11 mouse cellular contexts compared by ENCODE assay signal in the genomic region with DNA sequence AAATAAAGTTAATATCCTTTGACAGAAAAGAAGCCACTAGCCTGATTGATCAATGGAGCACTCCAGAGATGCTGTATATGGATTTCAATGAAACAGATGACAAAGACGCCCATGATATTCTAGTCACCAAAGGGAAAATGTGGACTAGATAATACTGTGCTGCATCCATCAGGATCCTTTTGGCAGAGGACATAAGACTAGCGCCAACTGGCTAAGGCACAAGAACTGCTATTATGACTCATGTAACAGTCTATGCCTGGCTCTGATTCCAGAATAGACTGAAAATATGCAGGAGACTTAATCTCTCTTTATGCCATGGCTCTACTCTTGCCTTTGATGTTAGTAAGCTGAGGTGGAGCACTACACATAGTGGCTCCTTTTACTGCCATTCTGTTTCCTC.
DNase-seq lines count a peak whose midpoint lies in the region; ATAC-seq and TF ChIP-seq lines count a peak whose summit lies in the region.
"Had no signal": no experiment of that assay in that cellular context is flagged by ENCODE, and none has a peak within 500 bp of the region (broad histone marks: within the 10 kb centered on the region; RNA-seq: fewer than 3 reads in every experiment).

No protein-coding gene starts in this region.

- no peaks in the 10 kb centered on the region for H3K27me3 ChIP-seq in forebrain, embryonic 14.5 days (replicated peaks; ENCODE audit: control insufficient read depth, insufficient read depth, low read length)
- no peaks in the 10 kb centered on the region for H3K27me3 ChIP-seq in forebrain, embryonic 11.5 days (ENCODE audit: control insufficient read depth, insufficient read depth, low read length)
- H3K27me3 ChIP-seq in liver, postnatal 0 days (ENCODE audit: insufficient read depth, low read length) = no peaks in the 10 kb centered on the region
- H3K27me3 ChIP-seq: hindbrain, embryonic 15.5 days; limb, embryonic 15.5 days had no signal

- no peak for TF ChIP-seq EP300 in liver, postnatal 0 days (IDR thresholded peaks at IDR 0.05; ENCODE audit: low read depth)

- H3K4me2 ChIP-seq in forebrain, embryonic 14.5 days (ENCODE audit: low read length) = no peak overlapping the region
- H3K4me2 ChIP-seq in forebrain, embryonic 11.5 days (ENCODE audit: low read depth, low read length, severe bottlenecking) = no peak overlapping the region
- H3K4me2 ChIP-seq in liver, postnatal 0 days (ENCODE audit: low read depth, low read length) = no peak overlapping the region
- H3K4me2 ChIP-seq: hindbrain, embryonic 15.5 days; limb, embryonic 15.5 days had no signal

- no peaks in the 10 kb centered on the region for H3K36me3 ChIP-seq in forebrain, embryonic 14.5 days (ENCODE audit: control insufficient read depth, insufficient read depth, low read length)
- H3K36me3 ChIP-seq in forebrain, embryonic 11.5 days (ENCODE audit: control insufficient read depth, insufficient read depth, low read length) = no peaks in the 10 kb centered on the region
- H3K36me3 ChIP-seq in liver, postnatal 0 days (replicated peaks; ENCODE audit: insufficient read depth, low read length) = no peaks in the 10 kb centered on the region
- H3K36me3 ChIP-seq: hindbrain, embryonic 15.5 days; limb, embryonic 15.5 days; midbrain, embryonic 10.5 days had no signal

- H3K9me3 ChIP-seq in forebrain, embryonic 14.5 days (replicated peaks; ENCODE audit: control insufficient read depth, low read length) = no peaks in the 10 kb centered on the region
- H3K9me3 ChIP-seq in forebrain, embryonic 11.5 days (ENCODE audit: control insufficient read depth, low read length) = no peaks in the 10 kb centered on the region
- H3K9me3 ChIP-seq in liver, postnatal 0 days (ENCODE audit: low read length) = no peaks in the 10 kb centered on the region
- H3K9me3 ChIP-seq: hindbrain, embryonic 15.5 days; limb, embryonic 15.5 days; midbrain, embryonic 10.5 days had no signal

- WGBS in forebrain, embryonic 14.5 days = 90% methylated on average over 2 of the region's 2 CpGs
- 93% methylated on average over 2 of the region's 2 CpGs for WGBS in forebrain, embryonic 11.5 days
- WGBS in liver, postnatal 0 days (ENCODE audit: insufficient replicate concordance) = 81% methylated on average over 2 of the region's 2 CpGs

- ATAC-seq in forebrain, embryonic 14.5 days = no peak
- no peak for ATAC-seq in forebrain, embryonic 11.5 days (replicated peaks; ENCODE audit: low FRiP score)
- ATAC-seq in liver, postnatal 0 days = no peak

- TF ChIP-seq CTCF in liver, postnatal 0 days (IDR thresholded peaks at IDR 0.05; ENCODE audit: low read depth) = no peak

- H3K4me3 ChIP-seq in forebrain, embryonic 14.5 days (ENCODE audit: low read depth, low read length) = no peak overlapping the region
- H3K4me3 ChIP-seq in forebrain, embryonic 11.5 days (ENCODE audit: low read depth, low read length) = no peak overlapping the region
- no peak overlapping the region for H3K4me3 ChIP-seq in liver, postnatal 0 days (ENCODE audit: low read depth, low read length)
- H3K4me3 ChIP-seq: hindbrain, embryonic 15.5 days; limb, embryonic 15.5 days; midbrain, embryonic 10.5 days had no signal

- no peak overlapping the region for H3K9ac ChIP-seq in forebrain, embryonic 14.5 days (ENCODE audit: low read length)
- no peak overlapping the region for H3K9ac ChIP-seq in forebrain, embryonic 11.5 days (ENCODE audit: low read length)
- H3K9ac ChIP-seq in liver, postnatal 0 days (replicated peaks) = no peak overlapping the region
- H3K9ac ChIP-seq: hindbrain, embryonic 15.5 days; limb, embryonic 15.5 days had no signal

- DNase-seq in forebrain, embryonic 14.5 days (ENCODE audit: low spot score) = peak; percentile 54
- DNase-seq in forebrain, embryonic 11.5 days (ENCODE audit: low spot score) = no peak
- DNase-seq in urinary bladder, postnatal 14 days (ENCODE audit: low spot score) = peak; percentile 11
- DNase-seq in urinary bladder, adult 18-20 months (ENCODE audit: low spot score in 2 of 2) = no peak
- peak; percentile 73 for DNase-seq in layer of hippocampus, adult 9-10 months (ENCODE audit: low spot score)
- DNase-seq in right cerebral cortex, postnatal 25 days = peak; percentile 26
- no peak for DNase-seq in liver, postnatal 0 days
- no peak for DNase-seq in ovary, postnatal 14 days (ENCODE audit: low spot score)

- H3K27ac ChIP-seq in forebrain, embryonic 14.5 days (ENCODE audit: low read depth, low read length) = no peak overlapping the region
- H3K27ac ChIP-seq in forebrain, embryonic 11.5 days (ENCODE audit: low read depth, low read length) = no peak overlapping the region
- no peak overlapping the region for H3K27ac ChIP-seq in liver, postnatal 0 days (ENCODE audit: low read depth)
- H3K27ac ChIP-seq: hindbrain, embryonic 15.5 days; limb, embryonic 15.5 days; midbrain, embryonic 10.5 days had no signal

- no peaks in the 10 kb centered on the region for H3K4me1 ChIP-seq in forebrain, embryonic 14.5 days (ENCODE audit: control insufficient read depth, insufficient read depth, low read length)
- no peaks in the 10 kb centered on the region for H3K4me1 ChIP-seq in forebrain, embryonic 11.5 days (replicated peaks; ENCODE audit: control insufficient read depth, insufficient read depth, low read length)
- no peaks in the 10 kb centered on the region for H3K4me1 ChIP-seq in liver, postnatal 0 days (ENCODE audit: insufficient read depth)
- H3K4me1 ChIP-seq: hindbrain, embryonic 15.5 days; limb, embryonic 15.5 days; midbrain, embryonic 10.5 days had no signal

Comparison
In these comparisons a context has a peak if more than half of its experiments do, and no peak if none do; other contexts are left out.
1. DNase-seq: peak in forebrain, embryonic 14.5 days (single experiment), urinary bladder, postnatal 14 days (single experiment), layer of hippocampus, adult 9-10 months (single experiment) and right cerebral cortex, postnatal 25 days (single experiment); none in forebrain, embryonic 11.5 days (single experiment), urinary bladder, adult 18-20 months (0 of 2), liver, postnatal 0 days (single experiment) and ovary, postnatal 14 days (single experiment).